ENCODE assay signal across 11 mouse cellular contexts in the genomic region with DNA sequence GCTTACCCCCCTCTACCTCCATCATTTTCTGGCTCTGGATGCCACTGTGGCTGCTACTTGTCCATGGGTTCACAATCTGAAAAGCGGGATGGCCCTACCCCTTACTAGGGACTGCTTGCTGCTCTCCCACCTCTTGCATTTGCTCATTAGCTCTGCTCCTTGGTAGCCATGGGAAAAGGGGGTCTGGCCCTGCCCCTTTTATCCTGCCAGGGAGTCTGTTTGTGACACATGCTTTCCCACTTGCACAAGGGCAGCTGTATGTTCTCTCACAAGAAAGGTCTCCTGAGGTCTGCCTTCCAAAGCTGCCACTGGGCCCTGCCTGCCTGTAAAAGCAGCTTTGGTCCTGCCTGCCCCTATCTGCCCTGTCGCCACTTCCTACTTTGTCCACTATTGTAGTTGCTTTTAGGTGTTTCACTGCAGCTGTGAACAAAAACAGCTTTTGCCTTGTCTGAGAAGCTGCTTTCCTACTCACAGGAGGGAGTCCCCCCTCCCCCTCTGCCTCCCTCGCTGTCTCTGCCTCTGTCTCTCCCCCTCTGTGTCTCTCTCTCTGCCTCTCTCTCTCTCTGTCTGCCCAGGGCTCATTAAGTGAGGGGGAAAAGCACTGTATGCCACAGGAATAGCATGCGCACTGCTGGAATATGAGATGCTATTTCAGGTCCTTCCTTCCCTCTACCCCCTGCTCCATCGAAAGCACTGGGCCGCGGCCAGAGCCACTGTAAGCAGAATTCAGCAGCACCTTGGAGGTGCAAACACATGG. TPM values are rescaled to one million over a fixed set of nuclear protein-coding genes. Genes with fewer than 3 reads are reported as not detected.
A peak's percentile ranks its signal among the peaks of the same experiment; 100 is the strongest.
DNase-seq lines count a peak whose midpoint lies in the region; ATAC-seq and TF ChIP-seq lines count a peak whose summit lies in the region.
"Had no signal": no experiment of that assay in that cellular context is flagged by ENCODE, and none has a peak within 500 bp of the region (broad histone marks: within the 10 kb centered on the region; RNA-seq: fewer than 3 reads in every experiment).

No protein-coding gene starts in this region.

- H3K9me3 ChIP-seq in forebrain, embryonic 11.5 days (ENCODE audit: control insufficient read depth, low read length): no peaks in the 10 kb centered on the region
- H3K9me3 ChIP-seq in neural tube, embryonic 11.5 days (ENCODE audit: control insufficient read depth, low read length): no peaks in the 10 kb centered on the region
- H3K9me3 ChIP-seq: lung, embryonic 15.5 days had no signal

- peak overlapping the region; percentile 47; the same call in 1 of the 2 replicates for H3K27ac ChIP-seq in forebrain, embryonic 11.5 days (ENCODE audit: low read depth, low read length)
- peak overlapping the region; percentile 40; the same call in 1 of the 2 replicates for H3K27ac ChIP-seq in left cerebral cortex, adult 2 months
- H3K27ac ChIP-seq in neural tube, embryonic 11.5 days (ENCODE audit: low read depth, low read length): no peak overlapping the region
- no peak overlapping the region for H3K27ac ChIP-seq in gastrocnemius, adult 2 months
- H3K27ac ChIP-seq: kidney, postnatal 0 days; lung, embryonic 15.5 days had no signal

- WGBS in forebrain, embryonic 11.5 days: 23% methylated on average over 7 of the region's 7 CpGs
- WGBS in neural tube, embryonic 11.5 days: 34% methylated on average over 7 of the region's 7 CpGs

- intact Hi-C loops in left cerebral cortex, adult 2 months (cut with DNase I): no loop called here
- intact Hi-C loops in gastrocnemius, adult 2 months (cut with DNase I): no loop called here

- DNase-seq in ZHBTc4 (ENCODE audit: low read depth, low spot score): peak; percentile 83
- DNase-seq in forebrain, embryonic 11.5 days (ENCODE audit: low spot score): peak; percentile 53
- peak; percentile 16 to 21 for DNase-seq in left cerebral cortex, adult 2 months (ENCODE audit: extremely low spot score in 1 of 2, low spot score in 2 of 2)
- DNase-seq in neural tube, embryonic 11.5 days (ENCODE audit: low spot score): peak; percentile 14
- no peak for DNase-seq in gastrocnemius, adult 2 months
- DNase-seq in lung, postnatal 25 days (ENCODE audit: low spot score): no peak
- no peak for DNase-seq in adrenal gland, postnatal 4 days (ENCODE audit: low spot score in 2 of 2)
- no peak for DNase-seq in thymus, postnatal 14 days

- peaks cover 7% of the 10 kb centered on the region; the same call in 1 of the 2 replicates for H3K4me1 ChIP-seq in forebrain, embryonic 11.5 days (replicated peaks; ENCODE audit: control insufficient read depth, insufficient read depth, low read length)
- no peaks in the 10 kb centered on the region for H3K4me1 ChIP-seq in neural tube, embryonic 11.5 days (ENCODE audit: control insufficient read depth, insufficient read depth, low read length)
- H3K4me1 ChIP-seq: lung, embryonic 15.5 days had no signal

- H3K4me2 ChIP-seq in forebrain, embryonic 11.5 days (ENCODE audit: low read depth, low read length, severe bottlenecking): 0 out of 2 replicates have a peak overlapping the region, but pooled peaks have one; percentile 8
- H3K4me2 ChIP-seq in neural tube, embryonic 11.5 days (ENCODE audit: low read depth): no peak overlapping the region
- H3K4me2 ChIP-seq: lung, embryonic 15.5 days had no signal

- H3K27me3 ChIP-seq in forebrain, embryonic 11.5 days (ENCODE audit: control insufficient read depth, insufficient read depth, low read length): no peaks in the 10 kb centered on the region
- no peaks in the 10 kb centered on the region for H3K27me3 ChIP-seq in neural tube, embryonic 11.5 days (ENCODE audit: control insufficient read depth, insufficient read depth, low read length)
- H3K27me3 ChIP-seq: lung, embryonic 15.5 days had no signal

- TF ChIP-seq CTCF in left cerebral cortex, adult 2 months (IDR thresholded peaks at IDR 0.05): no peak
- no peak for TF ChIP-seq CTCF in gastrocnemius, adult 2 months (IDR thresholded peaks at IDR 0.05)

- peak; percentile 75 for ATAC-seq in forebrain, embryonic 11.5 days (replicated peaks; ENCODE audit: low FRiP score)
- 0 out of 2 replicates have a peak, but pooled peaks have one; percentile 45 for ATAC-seq in neural tube, embryonic 11.5 days (ENCODE audit: insufficient read depth, low FRiP score, low TSS enrichment)

- no peaks in the 10 kb centered on the region for H3K36me3 ChIP-seq in forebrain, embryonic 11.5 days (ENCODE audit: control insufficient read depth, insufficient read depth, low read length)
- no peaks in the 10 kb centered on the region for H3K36me3 ChIP-seq in neural tube, embryonic 11.5 days (ENCODE audit: control insufficient read depth, insufficient read depth, low read length)
- H3K36me3 ChIP-seq: lung, embryonic 15.5 days had no signal

- peak overlapping the region; percentile 16; the same call in 1 of the 2 replicates for H3K9ac ChIP-seq in forebrain, embryonic 11.5 days (ENCODE audit: low read length)
- no peak overlapping the region for H3K9ac ChIP-seq in neural tube, embryonic 11.5 days (ENCODE audit: low read length)
- H3K9ac ChIP-seq: lung, embryonic 15.5 days had no signal

- no peak overlapping the region for H3K4me3 ChIP-seq in forebrain, embryonic 11.5 days (ENCODE audit: low read depth, low read length)
- H3K4me3 ChIP-seq in left cerebral cortex, adult 2 months: no peak overlapping the region
- H3K4me3 ChIP-seq in neural tube, embryonic 11.5 days (ENCODE audit: low read depth, low read length): no peak overlapping the region
- no peak overlapping the region for H3K4me3 ChIP-seq in gastrocnemius, adult 2 months
- H3K4me3 ChIP-seq: lung, embryonic 15.5 days had no signal

RNA-seq across cellular contexts. Expression of a gene that starts 5.6 kb away (rescaled TPM):
- polyA plus RNA-seq in forebrain, embryonic 11.5 days (2014; fragmentation: Nextera tagmentation; extraction: Ambion mirVana): not detected in 2 replicates
- total RNA-seq in left cerebral cortex, adult 2 months (2021): not detected
- polyA plus RNA-seq in neural tube, embryonic 11.5 days (2014; fragmentation: Nextera tagmentation; extraction: Ambion mirVana): not detected in 2 replicates
- not detected for total RNA-seq in gastrocnemius, adult 2 months (2021)
- total RNA-seq in adrenal gland, postnatal 4 days (2021): not detected
- polyA plus RNA-seq: kidney, postnatal 0 days; lung, embryonic 15.5 days; spleen, adult 2 months had no signal

RNA-seq across cellular contexts. Expression of a gene that starts 21.2 kb away (rescaled TPM):
- polyA plus RNA-seq in forebrain, embryonic 11.5 days (2014; fragmentation: Nextera tagmentation; extraction: Ambion mirVana): not detected in 2 replicates
- total RNA-seq in left cerebral cortex, adult 2 months (2021): not detected
- not detected in 2 replicates for polyA plus RNA-seq in neural tube, embryonic 11.5 days (2014; fragmentation: Nextera tagmentation; extraction: Ambion mirVana)
- total RNA-seq in gastrocnemius, adult 2 months (2021): not detected
- not detected for total RNA-seq in adrenal gland, postnatal 4 days (2021)
- polyA plus RNA-seq: lung, embryonic 15.5 days; spleen, adult 2 months had no signal

RNA-seq across cellular contexts. Expression of a gene that starts 34.4 kb away (rescaled TPM):
- polyA plus RNA-seq in forebrain, embryonic 11.5 days (2014; fragmentation: Nextera tagmentation; extraction: Ambion mirVana): not detected in 2 replicates
- not detected for total RNA-seq in left cerebral cortex, adult 2 months (2021)
- not detected in 2 replicates for polyA plus RNA-seq in neural tube, embryonic 11.5 days (2014; fragmentation: Nextera tagmentation; extraction: Ambion mirVana)
- not detected for total RNA-seq in gastrocnemius, adult 2 months (2021)
- not detected for total RNA-seq in adrenal gland, postnatal 4 days (2021)
- polyA plus RNA-seq: kidney, postnatal 0 days; lung, embryonic 15.5 days; spleen, adult 2 months had no signal

RNA-seq across cellular contexts. Expression of a gene that starts 52.3 kb away (rescaled TPM):
- polyA plus RNA-seq in forebrain, embryonic 11.5 days (2014; fragmentation: Nextera tagmentation; extraction: Ambion mirVana): not detected in 2 replicates
- not detected for total RNA-seq in left cerebral cortex, adult 2 months (2021)
- not detected in 2 replicates for polyA plus RNA-seq in neural tube, embryonic 11.5 days (2014; fragmentation: Nextera tagmentation; extraction: Ambion mirVana)
- total RNA-seq in gastrocnemius, adult 2 months (2021): not detected
- not detected for total RNA-seq in adrenal gland, postnatal 4 days (2021)
- polyA plus RNA-seq: kidney, postnatal 0 days; lung, embryonic 15.5 days; spleen, adult 2 months had no signal

Comparison
In these comparisons a context has a peak if more than half of its experiments do, and no peak if none do; other contexts are left out.
1. DNase-seq: peak in ZHBTc4 (single experiment), forebrain, embryonic 11.5 days (single experiment), left cerebral cortex, adult 2 months (2 of 2) and neural tube, embryonic 11.5 days (single experiment); none in gastrocnemius, adult 2 months (single experiment), lung, postnatal 25 days (single experiment), adrenal gland, postnatal 4 days (0 of 2) and thymus, postnatal 14 days (single experiment).
2. H3K27ac ChIP-seq: peak in forebrain, embryonic 11.5 days (single experiment) and left cerebral cortex, adult 2 months (single experiment); none in neural tube, embryonic 11.5 days (single experiment) and gastrocnemius, adult 2 months (single experiment).